Comparison of ENCODE assay signal across 8 mouse cellular contexts in the genomic region with DNA sequence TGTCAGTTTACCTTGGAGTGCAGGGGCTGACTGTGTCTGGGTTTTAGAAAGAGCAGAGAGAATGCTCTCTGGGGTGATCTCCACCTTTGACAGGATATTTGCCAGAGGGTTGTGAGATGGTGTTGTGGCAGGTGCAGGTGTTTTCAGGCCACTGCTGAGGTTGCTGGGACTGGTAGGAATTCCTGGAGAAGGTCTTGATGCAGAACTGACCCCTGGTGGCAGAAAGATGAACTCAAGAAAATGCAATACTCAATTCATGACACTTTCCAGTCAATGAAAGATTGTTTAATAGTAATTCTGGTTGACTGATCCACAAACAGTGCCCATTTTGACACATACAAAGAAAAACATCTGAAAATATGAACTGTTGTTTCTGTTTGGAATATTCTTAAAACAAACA. TPM values are rescaled to one million over a fixed set of nuclear protein-coding genes. Genes with fewer than 3 reads are reported as not detected.
DNase-seq lines count a peak whose midpoint lies in the region; TF ChIP-seq lines count a peak whose summit lies in the region.
"Had no signal": no experiment of that assay in that cellular context is flagged by ENCODE, and none has a peak within 500 bp of the region (broad histone marks: within the 10 kb centered on the region; RNA-seq: fewer than 3 reads in every experiment).

No protein-coding gene starts in this region.

- H3K9ac ChIP-seq in ES-Bruce4 (ENCODE audit: low read depth, poor library complexity, severe bottlenecking): no peak overlapping the region

- peak; percentile 40 for TF ChIP-seq CTCF in ES-Bruce4 (IDR thresholded peaks at IDR 0.05; ENCODE audit: low read depth, low read length)
- peak; percentile 43; the same call in 1 of the 2 replicates for TF ChIP-seq CTCF in bone marrow macrophage, adult 2 months (IDR thresholded peaks at IDR 0.05; ENCODE audit: low read depth, low read length)

- TF ChIP-seq EP300 in ES-Bruce4 (IDR thresholded peaks at IDR 0.05; ENCODE audit: insufficient read depth, low read depth, low read length): no peak

- no peaks in the 10 kb centered on the region for H3K27me3 ChIP-seq in ES-Bruce4 (ENCODE audit: control insufficient read depth, insufficient read depth, low read length, poor library complexity, severe bottlenecking)

- H3K27ac ChIP-seq in ES-Bruce4 (ENCODE audit: insufficient read depth, low read length): no peak overlapping the region
- no peak overlapping the region for H3K27ac ChIP-seq in bone marrow macrophage, adult 2 months (ENCODE audit: insufficient read depth, low read depth, low read length)

- no peaks in the 10 kb centered on the region for H3K4me1 ChIP-seq in ES-Bruce4 (ENCODE audit: control insufficient read depth, insufficient read depth, low read length)
- H3K4me1 ChIP-seq in bone marrow macrophage, adult 2 months (ENCODE audit: control insufficient read depth, insufficient read depth, low read length): no peaks in the 10 kb centered on the region

- no peak overlapping the region for H3K4me3 ChIP-seq in ES-Bruce4 (ENCODE audit: low read depth, low read length)
- H3K4me3 ChIP-seq in bone marrow macrophage, adult 2 months (ENCODE audit: insufficient read depth, low read length): no peak overlapping the region
- H3K4me3 ChIP-seq: erythroblast, embryonic 14.5 days had no signal

- H3K36me3 ChIP-seq in ES-Bruce4 (ENCODE audit: control insufficient read depth, insufficient read depth, low read length, poor library complexity, severe bottlenecking): peaks cover 18% of the 10 kb centered on the region

- no peaks in the 10 kb centered on the region for H3K9me3 ChIP-seq in ES-Bruce4 (replicated peaks; ENCODE audit: control insufficient read depth, insufficient read depth, low read length, poor library complexity, severe bottlenecking)

- peak; percentile 41 for DNase-seq in kidney, adult 9 months
- DNase-seq in kidney, adult 11 months: no peak
- DNase-seq in naive thymus-derived CD4-positive, alpha-beta T cell, adult 2 months (ENCODE audit: low read depth): peak; percentile 66
- no peak for DNase-seq in right cerebral cortex, adult 18-20 months
- no peak for DNase-seq in adrenal gland, adult 8-10 months

- no peak for TF ChIP-seq POLR2A in ES-Bruce4 (IDR thresholded peaks at IDR 0.05; ENCODE audit: insufficient read depth, low read length)
- no peak for TF ChIP-seq POLR2A in bone marrow macrophage, adult 2 months (IDR thresholded peaks at IDR 0.05; ENCODE audit: borderline replicate concordance, low read depth, low read length)

RNA-seq across cellular contexts. Expression of gene Tars2, which starts 12.0 kb away (rescaled TPM):
- 74.5 and 78.3 TPM in 2 replicates for polyA plus RNA-seq in ES-Bruce4 (2011; ENCODE audit: insufficient read depth, insufficient read length, low read depth, missing spikeins)
- 27.0 and 27.8 TPM in 2 replicates for polyA plus RNA-seq in bone marrow macrophage, adult 2 months (2012; ENCODE audit: insufficient read depth, insufficient read length, missing spikeins)
- 10 to 100 TPM; 62.2 to 74.5 (median 65.2) TPM for total RNA-seq in adrenal gland, adult 8-10 months (2022)

RNA-seq across cellular contexts. Expression of gene Ecm1, which starts 32.6 kb away (rescaled TPM):
- polyA plus RNA-seq in ES-Bruce4 (2011; ENCODE audit: insufficient read depth, insufficient read length, low read depth, missing spikeins): 9.9 and 17.4 TPM in 2 replicates
- polyA plus RNA-seq in bone marrow macrophage, adult 2 months (2012; ENCODE audit: insufficient read depth, insufficient read length, missing spikeins): 155 and 159 TPM in 2 replicates
- 100 to 1,000 TPM; 619 to 722 (median 665) TPM for total RNA-seq in adrenal gland, adult 8-10 months (2022)

RNA-seq across cellular contexts. Expression of gene Rprd2, which starts 46.7 kb away (rescaled TPM):
- polyA plus RNA-seq in ES-Bruce4 (2011; ENCODE audit: insufficient read depth, insufficient read length, low read depth, missing spikeins): 51.4 and 58.6 TPM in 2 replicates
- 24.4 and 29.0 TPM in 2 replicates for polyA plus RNA-seq in bone marrow macrophage, adult 2 months (2012; ENCODE audit: insufficient read depth, insufficient read length, missing spikeins)
- total RNA-seq in adrenal gland, adult 8-10 months (2022): 10 to 100 TPM; 57.2 to 70.5 (median 57.7) TPM

Comparison
In these comparisons a context has a peak if more than half of its experiments do, and no peak if none do; other contexts are left out.
1. DNase-seq: peak in kidney, adult 9 months (single experiment) and naive thymus-derived CD4-positive, alpha-beta T cell, adult 2 months (single experiment); none in kidney, adult 11 months (single experiment), right cerebral cortex, adult 18-20 months (single experiment) and adrenal gland, adult 8-10 months (single experiment).